11 mouse cellular contexts compared by ENCODE assay signal in genomic region chr3:59243384-59243783, GRCm38 (mm10). TPM values are rescaled to one million over a fixed set of nuclear protein-coding genes. Genes with fewer than 3 reads are reported as not detected.
DNase-seq lines count a peak whose midpoint lies in the region; ATAC-seq and TF ChIP-seq lines count a peak whose summit lies in the region.
"Had no signal": no experiment of that assay in that cellular context is flagged by ENCODE, and none has a peak within 500 bp of the region (broad histone marks: within the 10 kb centered on the region; RNA-seq: fewer than 3 reads in every experiment).

No protein-coding gene starts in this region.

- no peak overlapping the region for H3K27ac ChIP-seq in lung, postnatal 0 days (ENCODE audit: low read length)
- H3K27ac ChIP-seq in left cerebral cortex, adult 2 months, result no peak overlapping the region
- H3K27ac ChIP-seq in forebrain, embryonic 11.5 days (ENCODE audit: low read depth, low read length), result no peak overlapping the region

- H3K36me3 ChIP-seq in lung, postnatal 0 days (ENCODE audit: insufficient read depth, low read length), result no peaks in the 10 kb centered on the region
- H3K36me3 ChIP-seq in forebrain, embryonic 11.5 days (ENCODE audit: control insufficient read depth, insufficient read depth, low read length), result no peaks in the 10 kb centered on the region
- H3K36me3 ChIP-seq: G1E had no signal

- no peak for TF ChIP-seq CTCF in lung, postnatal 0 days (IDR thresholded peaks at IDR 0.05)
- TF ChIP-seq CTCF in left cerebral cortex, adult 2 months (IDR thresholded peaks at IDR 0.05), result no peak

- H3K4me1 ChIP-seq in lung, postnatal 0 days (ENCODE audit: insufficient read depth, low read depth, low read length), result no peaks in the 10 kb centered on the region
- no peaks in the 10 kb centered on the region for H3K4me1 ChIP-seq in forebrain, embryonic 11.5 days (replicated peaks; ENCODE audit: control insufficient read depth, insufficient read depth, low read length)

- 65% methylated on average over 6 of the region's 6 CpGs for WGBS in lung, postnatal 0 days
- 84% methylated on average over 6 of the region's 6 CpGs for WGBS in forebrain, embryonic 11.5 days

- no peak overlapping the region for H3K4me3 ChIP-seq in lung, postnatal 0 days (ENCODE audit: low read depth, low read length)
- no peak overlapping the region for H3K4me3 ChIP-seq in left cerebral cortex, adult 2 months
- no peak overlapping the region for H3K4me3 ChIP-seq in forebrain, embryonic 11.5 days (ENCODE audit: low read depth, low read length)

- H3K9me3 ChIP-seq in lung, postnatal 0 days (ENCODE audit: low read length), result no peaks in the 10 kb centered on the region
- no peaks in the 10 kb centered on the region for H3K9me3 ChIP-seq in forebrain, embryonic 11.5 days (ENCODE audit: control insufficient read depth, low read length)
- H3K9me3 ChIP-seq: G1E had no signal

- no peak for ATAC-seq in lung, postnatal 0 days
- no peak for ATAC-seq in forebrain, embryonic 11.5 days (replicated peaks; ENCODE audit: low FRiP score)
- no peak for ATAC-seq in erythroid progenitor cell, adult 5-6 weeks (replicated peaks; ENCODE audit: low FRiP score, poor library complexity, severe bottlenecking)

- H3K27me3 ChIP-seq in lung, postnatal 0 days (replicated peaks; ENCODE audit: insufficient read depth, low read length), result no peaks in the 10 kb centered on the region
- H3K27me3 ChIP-seq in forebrain, embryonic 11.5 days (ENCODE audit: control insufficient read depth, insufficient read depth, low read length), result no peaks in the 10 kb centered on the region

- no peak overlapping the region for H3K4me2 ChIP-seq in lung, postnatal 0 days (replicated peaks; ENCODE audit: low read depth, low read length)
- no peak overlapping the region for H3K4me2 ChIP-seq in forebrain, embryonic 11.5 days (ENCODE audit: low read depth, low read length, severe bottlenecking)

- intact Hi-C loops in left cerebral cortex, adult 2 months (cut with DNase I), result no loop called here

- no peak for TF ChIP-seq EP300 in lung, postnatal 0 days (IDR thresholded peaks at IDR 0.05)

- peak; percentile 41 for DNase-seq in lung, postnatal 10 days
- no peak for DNase-seq in lung, postnatal 0 days (ENCODE audit: low spot score)
- DNase-seq in cerebellum, postnatal 36 days, result peak; percentile 49 to 60
- peak; percentile 75 to 82 for DNase-seq in left cerebral cortex, adult 2 months (ENCODE audit: extremely low spot score in 1 of 2, low spot score in 2 of 2)
- peak; percentile 81 for DNase-seq in telencephalon, adult 2 months (ENCODE audit: low read depth, low spot score)
- DNase-seq in forebrain, embryonic 11.5 days (ENCODE audit: low spot score), result no peak
- DNase-seq in lung, postnatal 25 days (ENCODE audit: low spot score), result no peak

- H3K9ac ChIP-seq in lung, postnatal 0 days (replicated peaks; ENCODE audit: low read depth), result no peak overlapping the region
- H3K9ac ChIP-seq in forebrain, embryonic 11.5 days (ENCODE audit: low read length), result no peak overlapping the region

RNA-seq across cellular contexts. Expression of gene P2ry12, which starts 19.3 kb away (rescaled TPM):
- polyA plus RNA-seq in lung, postnatal 0 days (2015; fragmentation: Nextera tagmentation; extraction: Ambion mirVana), result 3.8 and 4.6 TPM in 2 replicates
- 10 to 100 TPM; 34.1 to 35.0 TPM for total RNA-seq in left cerebral cortex, adult 2 months (2021)
- polyA plus RNA-seq in forebrain, embryonic 11.5 days (2014; fragmentation: Nextera tagmentation; extraction: Ambion mirVana), result 1.9 and 2.0 TPM in 2 replicates
- 2.1 and 5.0 TPM in 2 replicates for total RNA-seq in erythroid progenitor cell, adult 5-6 weeks (2015; ENCODE audit: low replicate concordance)
- total RNA-seq in erythroid progenitor cell, adult 5-6 weeks (2017; ENCODE audit: low replicate concordance), result not detected in 2 replicates
- polyA plus RNA-seq: G1E had no signal

RNA-seq across cellular contexts. Expression of gene P2ry13, which starts 32.7 kb away (rescaled TPM):
- polyA plus RNA-seq in lung, postnatal 0 days (2015; fragmentation: Nextera tagmentation; extraction: Ambion mirVana), result 2.6 and 2.7 TPM in 2 replicates
- 1 to 10 TPM; 5.6 to 8.7 TPM for total RNA-seq in left cerebral cortex, adult 2 months (2021)
- 0.68 and 0.77 TPM in 2 replicates for polyA plus RNA-seq in forebrain, embryonic 11.5 days (2014; fragmentation: Nextera tagmentation; extraction: Ambion mirVana)
- total RNA-seq in erythroid progenitor cell, adult 5-6 weeks (2015; ENCODE audit: low replicate concordance), result 1.3 and 4.3 TPM in 2 replicates
- 1.4 and 2.3 TPM in 2 replicates for total RNA-seq in erythroid progenitor cell, adult 5-6 weeks (2017; ENCODE audit: low replicate concordance)
- polyA plus RNA-seq: G1E had no signal

RNA-seq across cellular contexts. Expression of gene Gpr87, which starts 48.5 kb away (rescaled TPM):
- polyA plus RNA-seq in lung, postnatal 0 days (2015; fragmentation: Nextera tagmentation; extraction: Ambion mirVana), result not detected in 2 replicates
- total RNA-seq in left cerebral cortex, adult 2 months (2021), result not detected
- polyA plus RNA-seq in forebrain, embryonic 11.5 days (2014; fragmentation: Nextera tagmentation; extraction: Ambion mirVana), result not detected in 2 replicates
- not detected in 2 replicates for total RNA-seq in erythroid progenitor cell, adult 5-6 weeks (2015; ENCODE audit: low replicate concordance)
- total RNA-seq in erythroid progenitor cell, adult 5-6 weeks (2017; ENCODE audit: low replicate concordance), result not detected in 2 replicates
- polyA plus RNA-seq: G1E; heart, postnatal 0 days; liver, embryonic 16.5 days had no signal

Comparison
In these comparisons a context has a peak if more than half of its experiments do, and no peak if none do; other contexts are left out.
1. DNase-seq: peak in lung, postnatal 10 days (single experiment), cerebellum, postnatal 36 days (2 of 2), left cerebral cortex, adult 2 months (2 of 2) and telencephalon, adult 2 months (single experiment); none in lung, postnatal 0 days (single experiment), forebrain, embryonic 11.5 days (single experiment) and lung, postnatal 25 days (single experiment).
2. RNA of gene P2ry12, which starts 19.3 kb away (total RNA-seq): 34.1 to 35.0 TPM in left cerebral cortex, adult 2 months; 2.1 to 5.0 TPM in erythroid progenitor cell, adult 5-6 weeks; every median in the first group is over 4 times any median in the second.